Mouse (Mus musculus) heart, adult 8-10 months (tissue): ENCODE data around the gene Gm8978. TPM values are rescaled to one million over a fixed set of nuclear protein-coding genes. Genes with fewer than 3 reads are reported as not detected.
"Not testable (repeated sequence)": the region's sequence is repeated elsewhere in the genome, so short reads cannot be mapped to it uniquely, and the experiment has no call there.

Experiments
- DNase-seq: peaks from one replicate; pipeline ENCODE4 v3.0.0; 2022; ENCODE audit warnings: low spot score
- microRNA-seq: library from miRNA; unstranded; fragments of <30 nt; microRNA quantifications from one replicate; pipeline ENCODE4 v1.2.0, GENCODE M21; 2022
- total RNA-seq, 4 experiments: library from RNA; stranded (reverse); gene quantifications; 2 replicates each; pipeline ENCODE4 v1.2.4; 2022

Gm8978 gene
- not detected for total RNA-seq

DNA sequence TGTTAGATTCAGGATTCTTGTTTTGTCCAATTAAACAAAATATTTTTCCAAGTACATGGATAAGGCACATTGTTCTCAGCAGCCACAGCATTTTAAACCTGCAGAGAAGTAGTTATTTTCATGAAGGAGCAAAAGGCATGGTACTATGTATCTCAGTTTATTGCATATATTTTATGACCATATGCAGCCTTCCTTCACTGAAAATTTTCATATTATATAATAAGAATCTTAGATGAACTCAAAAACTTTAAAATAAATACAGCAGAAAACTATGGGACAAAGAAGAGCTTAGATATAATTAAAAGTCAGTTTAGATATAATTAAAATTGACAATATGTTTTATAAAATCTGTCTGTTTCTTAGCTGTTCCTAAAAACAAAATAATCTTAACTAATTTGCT, at the start of gene Gm8978:
Gene Gm8978 (minus strand): TSS at position 101 of the 400 bp plus-strand sequence.
- not testable (repeated sequence) for DNase-seq

DNA sequence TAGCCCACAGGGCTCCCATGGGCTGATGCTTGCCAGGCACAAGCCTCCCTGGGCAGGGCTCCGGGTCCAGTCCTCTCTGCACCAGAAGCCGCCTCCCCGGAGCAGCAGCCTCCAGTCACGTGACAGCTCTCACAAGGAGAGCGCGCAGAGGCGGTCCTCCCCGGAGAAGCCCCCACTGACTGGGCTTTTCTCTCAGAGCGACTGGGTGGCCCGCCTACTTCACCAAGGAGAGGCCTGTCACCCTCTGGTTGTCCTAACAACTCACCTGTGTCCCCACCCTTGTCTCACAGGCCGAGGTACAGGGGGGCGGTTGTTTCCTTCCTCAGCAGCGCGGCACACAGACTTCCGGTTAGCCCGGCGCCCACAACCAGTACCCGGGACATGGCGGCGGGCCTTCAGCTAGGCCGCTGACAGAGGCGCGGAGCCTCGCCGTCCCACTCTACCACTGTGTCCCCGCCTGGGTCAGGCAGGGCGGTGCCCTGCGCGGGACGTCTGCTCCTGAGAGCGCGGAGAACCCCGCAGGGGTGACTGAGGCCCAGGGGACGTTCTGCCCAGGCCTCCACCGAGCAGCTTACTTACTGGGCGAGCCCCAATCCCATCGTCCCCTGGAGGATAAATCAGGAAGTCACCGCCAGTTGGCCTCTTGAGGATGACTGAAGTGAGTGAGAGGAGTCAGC, 35.3 kb downstream of the Gm8978 start:
- peak; percentile 55 for DNase-seq

DNA sequence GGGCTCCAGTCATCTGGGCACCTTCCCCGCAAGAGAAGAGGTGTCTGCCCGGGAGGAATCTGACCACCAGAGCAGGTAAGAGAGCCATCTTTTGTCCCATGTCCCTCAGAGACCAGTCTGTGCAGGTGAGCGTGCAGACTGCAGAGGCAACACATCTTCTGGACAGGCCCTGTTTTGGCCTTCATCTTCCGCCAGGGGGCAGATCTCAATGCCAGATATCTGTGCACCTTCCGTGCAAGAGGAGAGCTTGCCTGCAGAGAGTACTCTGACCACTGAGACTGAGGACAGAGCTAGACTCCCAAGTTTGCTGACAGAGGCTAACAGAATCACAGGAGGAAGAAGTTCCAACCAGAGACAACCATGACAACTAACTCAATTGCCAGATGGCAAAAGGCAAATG, 56.5 kb downstream of the Gm8978 start:
- DNase-seq, result not testable (repeated sequence)

Small RNA genes lying within 50 kb of the gene (microRNA-seq; reads per million reads assigned to microRNA genes)
- gene Gm27440, result not detected

Other genes starting within 250 kb of the Gm8978 start
- 10 to 100 TPM; 12.7 to 13.9 (median 13.4) TPM for gene Rnls, start 233.0 kb downstream of the Gm8978 start, total RNA-seq
- under 1 TPM in 3 of 4 experiments, not detected in 1; 0.35 to 0.52 (median 0.37) TPM for gene Lipo4, start 107.5 kb downstream of the Gm8978 start, total RNA-seq
- under 1 TPM; 0.12 to 0.27 (median 0.19) TPM for gene Lipo2, start 126.1 kb upstream of the Gm8978 start, total RNA-seq
- gene Lipo3, start 136.7 kb upstream of the Gm8978 start, total RNA-seq, result 1 to 10 TPM; 7.6 to 8.5 (median 7.9) TPM
- gene Lipo1, start 162.2 kb upstream of the Gm8978 start, total RNA-seq, result not detected